Mouse (Mus musculus): ENCODE measurements around the gene Klf4. TPM values are rescaled to one million over a fixed set of nuclear protein-coding genes. Genes with fewer than 3 reads are reported as not detected.

Klf4 gene
- polyA plus RNA-seq, 1 experiment from 2014 or later = 26.1 TPM

GRCm38 (mm10) chr4:55516048-55516447 is 16.2 kb downstream of the Klf4 start:
- Histone ChIP-seq H3K9me3 (no peaks in the 10 kb centered on the region), H3K27me3 (replicated peaks) (no peaks in the 10 kb centered on the region), H3K4me2 (no peak overlapping the region), H3K4me3 (replicated peaks) (no peak overlapping the region), H3K9ac (no peak overlapping the region), H3K36me3 (no peaks in the 10 kb centered on the region), H3K4me1 (peaks cover 5% of the 10 kb centered on the region; the same call in 1 of the 2 replicates), H3K27ac (no peak overlapping the region)
- no peak for ATAC-seq (ENCODE audit: insufficient read depth, low FRiP score, low read depth)
- 72% methylated on average over 8 of the region's 8 CpGs for WGBS

GRCm38 (mm10) chr4:55514733-55515176 is 17.5 kb downstream of the Klf4 start:
- peak; percentile 94 for ATAC-seq (ENCODE audit: insufficient read depth, low FRiP score, low read depth)
- Histone ChIP-seq H3K4me3 (replicated peaks) (peak overlapping the region; percentile 62), H3K27ac (0 out of 2 replicates have a peak overlapping the region, but pooled peaks have one; percentile 53), H3K9ac (peak overlapping the region; percentile 34), H3K27me3 (replicated peaks) (no peaks in the 10 kb centered on the region), H3K4me2 (peak overlapping the region; percentile 64), H3K4me1 (peaks cover 5% of the 10 kb centered on the region; the same call in 1 of the 2 replicates), H3K9me3 (no peaks in the 10 kb centered on the region), H3K36me3 (no peaks in the 10 kb centered on the region)
- WGBS = under 1% methylated on average over 39 of the region's 39 CpGs

GRCm38 (mm10) chr4:55513615-55514279 is 18.5 kb downstream of the Klf4 start:
- Histone ChIP-seq H3K4me3 (replicated peaks) (no peak overlapping the region), H3K27ac (no peak overlapping the region), H3K9ac (no peak overlapping the region), H3K4me2 (no peak overlapping the region), H3K4me1 (peaks cover 5% of the 10 kb centered on the region; the same call in 1 of the 2 replicates), H3K9me3 (no peaks in the 10 kb centered on the region), H3K27me3 (replicated peaks) (no peaks in the 10 kb centered on the region), H3K36me3 (no peaks in the 10 kb centered on the region)
- 76% methylated on average over 7 of the region's 7 CpGs for WGBS
- ATAC-seq (ENCODE audit: insufficient read depth, low FRiP score, low read depth) = no peak

- ATAC-seq (ENCODE audit: insufficient read depth, low FRiP score, low read depth) = no peak
- Histone ChIP-seq H3K9me3 (no peaks in the 10 kb centered on the region), H3K4me3 (replicated peaks) (no peak overlapping the region), H3K36me3 (no peaks in the 10 kb centered on the region), H3K4me2 (no peak overlapping the region), H3K27ac (no peak overlapping the region), H3K9ac (no peak overlapping the region), H3K4me1 (peaks cover 5% of the 10 kb centered on the region; the same call in 1 of the 2 replicates), H3K27me3 (replicated peaks) (no peaks in the 10 kb centered on the region)
- WGBS = 68% methylated on average over 2 of the region's 2 CpGs
Observed at GRCm38 (mm10) chr4:55511389-55511788, 20.9 kb downstream of the Klf4 start.

- H3K9ac ChIP-seq = no peak overlapping the region
- H3K4me3 ChIP-seq (replicated peaks) = no peak overlapping the region
- no peak overlapping the region for H3K27ac ChIP-seq
- H3K27me3 ChIP-seq (replicated peaks) = no peaks in the 10 kb centered on the region
- WGBS = 82% methylated on average over 7 of the region's 7 CpGs
- no peak for ATAC-seq (ENCODE audit: insufficient read depth, low FRiP score, low read depth)
- no peaks in the 10 kb centered on the region for H3K9me3 ChIP-seq
- no peak overlapping the region for H3K4me2 ChIP-seq
- H3K4me1 ChIP-seq = no peaks in the 10 kb centered on the region
- no peaks in the 10 kb centered on the region for H3K36me3 ChIP-seq
Observed at GRCm38 (mm10) chr4:55508712-55509111, 23.6 kb downstream of the Klf4 start.

GRCm38 (mm10) chr4:55498621-55499020 is 33.6 kb downstream of the Klf4 start:
- H3K4me3 ChIP-seq (replicated peaks) = no peak overlapping the region
- ATAC-seq (ENCODE audit: insufficient read depth, low FRiP score, low read depth) = no peak
- H3K27ac ChIP-seq = no peak overlapping the region
- WGBS = 56% methylated on average over 1 of the region's 1 CpGs
- H3K27me3 ChIP-seq (replicated peaks) = no peaks in the 10 kb centered on the region
- no peak overlapping the region for H3K4me2 ChIP-seq
- no peak overlapping the region for H3K9ac ChIP-seq
- no peaks in the 10 kb centered on the region for H3K4me1 ChIP-seq
- no peaks in the 10 kb centered on the region for H3K9me3 ChIP-seq
- no peaks in the 10 kb centered on the region for H3K36me3 ChIP-seq

- H3K4me2 ChIP-seq = no peak overlapping the region
- no peaks in the 10 kb centered on the region for H3K27me3 ChIP-seq (replicated peaks)
- H3K27ac ChIP-seq = no peak overlapping the region
- H3K36me3 ChIP-seq = no peaks in the 10 kb centered on the region
- H3K9ac ChIP-seq = no peak overlapping the region
- H3K4me1 ChIP-seq = no peaks in the 10 kb centered on the region
- WGBS = 72% methylated on average over 7 of the region's 7 CpGs
- H3K4me3 ChIP-seq (replicated peaks) = no peak overlapping the region
- H3K9me3 ChIP-seq = no peaks in the 10 kb centered on the region
- ATAC-seq (ENCODE audit: insufficient read depth, low FRiP score, low read depth) = no peak
Observed at GRCm38 (mm10) chr4:55496416-55496815, 35.9 kb downstream of the Klf4 start.

GRCm38 (mm10) chr4:55493261-55493660 is 39.0 kb downstream of the Klf4 start:
- ATAC-seq (ENCODE audit: insufficient read depth, low FRiP score, low read depth) = no peak
- WGBS = 51% methylated on average over 3 of the region's 3 CpGs
- H3K9me3 ChIP-seq = no peaks in the 10 kb centered on the region

GRCm38 (mm10) chr4:55489328-55489727 is 42.9 kb downstream of the Klf4 start:
- H3K4me3 ChIP-seq (replicated peaks) = no peak overlapping the region
- no peaks in the 10 kb centered on the region for H3K9me3 ChIP-seq
- H3K9ac ChIP-seq = no peak overlapping the region
- no peaks in the 10 kb centered on the region for H3K4me1 ChIP-seq
- no peak overlapping the region for H3K27ac ChIP-seq
- H3K36me3 ChIP-seq = no peaks in the 10 kb centered on the region
- no peaks in the 10 kb centered on the region for H3K27me3 ChIP-seq (replicated peaks)
- ATAC-seq (ENCODE audit: insufficient read depth, low FRiP score, low read depth) = no peak
- WGBS = 67% methylated on average over 3 of the region's 3 CpGs
- H3K4me2 ChIP-seq = no peak overlapping the region

More at GRCm38 (mm10) chr4:55493261-55493660, 39.0 kb downstream of the Klf4 start:
- Histone ChIP-seq H3K27ac (no peak overlapping the region), H3K4me1 (no peaks in the 10 kb centered on the region), H3K4me2 (no peak overlapping the region), H3K9ac (no peak overlapping the region), H3K27me3 (replicated peaks) (no peaks in the 10 kb centered on the region), H3K36me3 (no peaks in the 10 kb centered on the region), H3K4me3 (replicated peaks) (no peak overlapping the region)

- H3K4me2 ChIP-seq = no peak overlapping the region
- 64% methylated on average over 6 of the region's 6 CpGs for WGBS
- H3K4me1 ChIP-seq = no peaks in the 10 kb centered on the region
- no peak overlapping the region for H3K4me3 ChIP-seq (replicated peaks)
- H3K27me3 ChIP-seq (replicated peaks) = no peaks in the 10 kb centered on the region
- H3K36me3 ChIP-seq = no peaks in the 10 kb centered on the region
- H3K27ac ChIP-seq = no peak overlapping the region
- H3K9ac ChIP-seq = no peak overlapping the region
- H3K9me3 ChIP-seq = no peaks in the 10 kb centered on the region
- no peak for ATAC-seq (ENCODE audit: insufficient read depth, low FRiP score, low read depth)
Observed at GRCm38 (mm10) chr4:55488604-55489003, 43.7 kb downstream of the Klf4 start.

GRCm38 (mm10) chr4:55480322-55480767 is 51.9 kb downstream of the Klf4 start:
- 18% methylated on average over 25 of the region's 25 CpGs for WGBS
- H3K4me3 ChIP-seq (replicated peaks) = peak overlapping the region; percentile 29; the same call in 1 of the 2 replicates

GRCm38 (mm10) chr4:55478333-55478732 is 53.9 kb downstream of the Klf4 start:
- H3K27me3 ChIP-seq (replicated peaks) = no peaks in the 10 kb centered on the region
- no peak overlapping the region for H3K4me3 ChIP-seq (replicated peaks)
- 70% methylated on average over 5 of the region's 5 CpGs for WGBS
- no peak overlapping the region for H3K27ac ChIP-seq
- no peaks in the 10 kb centered on the region for H3K36me3 ChIP-seq
- no peak overlapping the region for H3K9ac ChIP-seq
- H3K4me2 ChIP-seq = no peak overlapping the region
- H3K9me3 ChIP-seq = no peaks in the 10 kb centered on the region
- no peak for ATAC-seq (ENCODE audit: insufficient read depth, low FRiP score, low read depth)
- no peaks in the 10 kb centered on the region for H3K4me1 ChIP-seq

More at GRCm38 (mm10) chr4:55480322-55480767, 51.9 kb downstream of the Klf4 start:
- peak; percentile 65 for ATAC-seq (ENCODE audit: insufficient read depth, low FRiP score, low read depth)
- Histone ChIP-seq H3K27ac (no peak overlapping the region), H3K9me3 (no peaks in the 10 kb centered on the region), H3K36me3 (no peaks in the 10 kb centered on the region), H3K4me2 (peak overlapping the region; percentile 65), H3K9ac (no peak overlapping the region), H3K4me1 (no peaks in the 10 kb centered on the region), H3K27me3 (replicated peaks) (no peaks in the 10 kb centered on the region)

All from stomach, embryonic 15.5 days (tissue).